Mouse (Mus musculus) liver, embryonic 16.5 days (tissue): ENCODE results near the gene Rhox13. TPM values are rescaled to one million over a fixed set of nuclear protein-coding genes. Genes with fewer than 3 reads are reported as not detected.

ENCODE experiments used
- ATAC-seq: fragments of 200-750 bp; cut with Nextera tagmentation; 2 replicates; pipeline ENCODE4 v1.8.0; 2017; ENCODE audit warnings: low read depth, mild to moderate bottlenecking, moderate number of reproducible peaks, moderate library complexity
- H3K27ac ChIP-seq: fragments of 300-500 bp; sonication (generic); 2 replicates; pipeline ENCODE4 v1.5.1; 2014; ENCODE audit warnings: mild to moderate bottlenecking, low read length
- H3K27me3 ChIP-seq: fragments of 300-500 bp; sonication (generic); 2 replicates; pipeline ENCODE4 v1.6.1; 2014; ENCODE audit warnings: low read depth, low read length, mixed read lengths; ENCODE audit not compliant: control insufficient read depth, insufficient read depth
- H3K36me3 ChIP-seq: fragments of 300-500 bp; sonication (generic); 2 replicates; pipeline ENCODE4 v1.6.1; 2014; ENCODE audit warnings: mild to moderate bottlenecking; ENCODE audit not compliant: control insufficient read depth, insufficient read depth
- H3K4me1 ChIP-seq: fragments of 300-500 bp; sonication (generic); 2 replicates; pipeline ENCODE4 v1.6.1; 2014; ENCODE audit warnings: low read depth, low read length, mixed read lengths; ENCODE audit not compliant: control insufficient read depth
- H3K4me2 ChIP-seq: fragments of 300-500 bp; sonication (generic); 2 replicates; pipeline ENCODE4 v1.6.1; 2014; ENCODE audit warnings: low read depth, low read length, mixed read lengths
- H3K4me3 ChIP-seq: fragments of 300-500 bp; sonication (generic); 2 replicates; pipeline ENCODE4 v1.5.1; 2014; ENCODE audit warnings: low read depth, mild to moderate bottlenecking, low read length
- H3K9ac ChIP-seq: fragments of 300-500 bp; sonication (generic); 2 replicates; pipeline ENCODE4 v1.6.1; 2014; ENCODE audit warnings: low read depth, low read length
- H3K9me3 ChIP-seq: fragments of 300-500 bp; sonication (generic); replicated peaks from 2 replicates; pipeline ENCODE4 v1.6.1; 2016; ENCODE audit warnings: low read length; ENCODE audit not compliant: control insufficient read depth
- WGBS: fragments of 180-500 bp; shearing (Covaris S2); extraction: QIAGEN DNeasy Blood & Tissue Kit; methylation state at CpG from one replicate; pipeline ENCODE4 v1.1.7; 2014; ENCODE audit not compliant: insufficient replicate concordance; 5-methylcytosine and 5-hydroxymethylcytosine counted together
- polyA plus RNA-seq: library from polyadenylated mRNA; unstranded; fragments of >200 nt; fragmentation: Nextera tagmentation; extraction: Ambion mirVana; gene quantifications from 2 replicates; pipeline ENCODE4 v1.2.1, GENCODE M21; 2015

The Rhox13 gene
- polyA plus RNA-seq = not detected in 2 replicates

- no peaks in the 10 kb centered on the region for H3K36me3 ChIP-seq
- H3K4me1 ChIP-seq = no peaks in the 10 kb centered on the region
- WGBS = 82% methylated on average over 20 of the region's 20 CpGs
- H3K9ac ChIP-seq = no peak within 1 kb of the TSS
- no peak for ATAC-seq
- no peak within 1 kb of the TSS for H3K27ac ChIP-seq
- H3K4me2 ChIP-seq = no peak within 1 kb of the TSS
- H3K9me3 ChIP-seq = no peaks in the 10 kb centered on the region
- no peaks in the 10 kb centered on the region for H3K27me3 ChIP-seq
- H3K4me3 ChIP-seq = no peak within 1 kb of the TSS
Measured at GRCm38 (mm10) chrX:38120982-38121381, at the start of gene Rhox13. Rhox13 (plus strand) TSS chrX:38121219.

- H3K9me3 ChIP-seq = no peaks in the 10 kb centered on the region
- H3K4me1 ChIP-seq = no peaks in the 10 kb centered on the region
- no peak overlapping the region for H3K9ac ChIP-seq
- no peaks in the 10 kb centered on the region for H3K27me3 ChIP-seq
- H3K27ac ChIP-seq = no peak overlapping the region
- H3K4me2 ChIP-seq = no peak overlapping the region
- H3K36me3 ChIP-seq = no peaks in the 10 kb centered on the region
- no peak for ATAC-seq
- 12% methylated on average over 12 of the region's 12 CpGs for WGBS
- H3K4me3 ChIP-seq = no peak overlapping the region
Measured at GRCm38 (mm10) chrX:38084226-38084625, 36.8 kb upstream of the Rhox13 start.

DNA sequence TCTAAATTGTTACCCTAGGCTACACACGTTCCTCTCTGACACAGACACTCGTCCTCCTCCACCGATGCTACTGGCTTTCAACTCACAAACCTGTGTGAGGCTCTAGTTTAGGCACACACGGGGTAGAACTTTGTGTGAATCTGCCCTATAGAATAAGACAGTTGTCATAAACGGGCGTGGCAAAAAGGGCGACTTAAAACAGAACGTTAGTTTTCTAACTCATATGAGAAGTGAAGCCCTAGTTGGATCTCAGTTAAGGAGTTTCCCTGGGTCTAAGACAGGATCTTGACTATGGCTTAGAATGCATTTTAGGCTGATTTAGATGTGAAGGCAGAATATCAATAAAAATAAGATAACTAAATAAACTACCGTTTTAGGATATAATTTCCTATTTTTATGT is 36.0 kb upstream of the Rhox13 start, which contains the start of gene Rhox11:
TSS of gene Rhox11 (minus strand) at position 101 of the 400 bp plus-strand sequence.
- no peak within 1 kb of the TSS for H3K27ac ChIP-seq
- no peaks in the 10 kb centered on the region for H3K36me3 ChIP-seq
- no peaks in the 10 kb centered on the region for H3K4me1 ChIP-seq
- no peak within 1 kb of the TSS for H3K4me2 ChIP-seq
- H3K4me3 ChIP-seq = no peak within 1 kb of the TSS
- no peaks in the 10 kb centered on the region for H3K27me3 ChIP-seq
- no peak for ATAC-seq
- no peaks in the 10 kb centered on the region for H3K9me3 ChIP-seq
- H3K9ac ChIP-seq = no peak within 1 kb of the TSS
- 68% methylated on average over 9 of the region's 9 CpGs for WGBS

DNA sequence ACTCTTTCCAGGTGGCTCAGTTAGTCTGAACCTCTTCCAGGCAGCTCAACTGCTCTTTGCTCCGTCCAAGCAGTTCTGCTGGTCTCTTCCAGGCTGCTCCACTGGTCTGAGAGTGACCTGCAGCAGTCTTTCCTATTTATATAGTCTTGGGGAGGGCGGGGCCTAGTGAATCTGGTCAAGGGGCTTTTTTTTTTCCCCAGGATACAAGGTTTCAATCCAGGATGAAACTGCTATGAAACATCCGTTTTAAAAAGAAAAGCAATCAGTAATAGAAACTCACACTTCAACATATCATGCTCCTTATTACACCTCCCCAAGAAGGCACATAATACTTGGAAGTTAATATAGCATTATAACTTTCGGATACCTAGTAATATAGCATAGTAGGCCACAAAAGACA is 10.2 kb upstream of the Rhox13 start, which contains the start of gene Rhox12:
TSS of gene Rhox12 (minus strand) at position 101 of the 400 bp plus-strand sequence.
- ATAC-seq = no peak
- Histone ChIP-seq H3K4me3 (no peak within 1 kb of the TSS), H3K9me3 (no peaks in the 10 kb centered on the region), H3K27me3 (no peaks in the 10 kb centered on the region), H3K36me3 (no peaks in the 10 kb centered on the region), H3K4me2 (no peak within 1 kb of the TSS), H3K9ac (no peak within 1 kb of the TSS), H3K4me1 (no peaks in the 10 kb centered on the region), H3K27ac (no peak within 1 kb of the TSS)
- 45% methylated on average over 4 of the region's 4 CpGs for WGBS

GRCm38 (mm10) chrX:38121478-38121877 is 459 bp downstream of the Rhox13 start:
- H3K27ac ChIP-seq = no peak overlapping the region
- H3K4me2 ChIP-seq = no peak overlapping the region
- H3K36me3 ChIP-seq = no peaks in the 10 kb centered on the region
- no peaks in the 10 kb centered on the region for H3K27me3 ChIP-seq
- H3K9me3 ChIP-seq = no peaks in the 10 kb centered on the region
- H3K4me1 ChIP-seq = no peaks in the 10 kb centered on the region
- no peak for ATAC-seq
- 78% methylated on average over 34 of the region's 34 CpGs for WGBS
- H3K4me3 ChIP-seq = no peak overlapping the region
- H3K9ac ChIP-seq = no peak overlapping the region

DNA sequence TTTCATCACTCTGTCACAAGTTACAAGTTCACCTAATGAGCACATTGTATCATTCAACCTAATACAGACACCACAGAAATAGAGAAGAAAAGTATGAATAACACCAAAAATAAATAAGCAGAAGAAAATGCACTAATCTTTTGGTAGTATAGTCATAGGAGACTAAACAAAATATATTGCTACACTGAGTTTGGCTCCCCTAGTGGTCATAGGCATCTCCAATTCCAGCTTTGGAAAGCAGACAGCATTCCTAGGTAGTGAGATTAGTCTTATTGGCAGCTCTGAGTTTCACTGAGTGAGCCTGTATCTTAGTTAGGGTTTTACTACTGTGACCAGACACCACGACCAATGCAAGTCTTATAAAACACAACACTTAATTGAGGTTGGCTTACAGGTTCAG is 38.1 kb downstream of the Rhox13 start:
- Histone ChIP-seq H3K4me1 (no peaks in the 10 kb centered on the region), H3K27me3 (no peaks in the 10 kb centered on the region), H3K4me2 (no peak overlapping the region), H3K9ac (no peak overlapping the region), H3K27ac (no peak overlapping the region), H3K4me3 (no peak overlapping the region), H3K9me3 (no peaks in the 10 kb centered on the region), H3K36me3 (no peaks in the 10 kb centered on the region)
- no peak for ATAC-seq
- 71% methylated on average over 1 of the region's 1 CpGs for WGBS

DNA sequence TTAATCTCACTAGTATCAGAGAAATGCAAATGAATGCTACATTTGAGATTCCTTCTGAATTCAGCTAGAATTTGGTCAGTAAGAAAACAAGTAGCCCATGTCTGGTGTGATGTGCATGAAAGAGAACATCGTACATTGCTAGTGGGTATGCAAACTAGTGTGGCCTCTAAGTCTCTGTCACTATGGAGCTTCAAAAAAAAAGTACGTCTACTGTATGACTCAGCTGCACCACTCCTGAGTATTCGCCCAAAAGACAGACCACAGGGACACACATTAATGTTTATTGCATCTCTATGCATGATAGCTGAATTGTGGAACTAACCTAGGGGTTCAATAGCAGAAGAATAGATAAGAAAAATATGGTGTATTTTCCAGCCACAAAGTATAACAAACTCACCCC is 44.3 kb downstream of the Rhox13 start:
- ATAC-seq = no peak
- Histone ChIP-seq H3K36me3 (no peaks in the 10 kb centered on the region), H3K9ac (no peak overlapping the region), H3K27ac (no peak overlapping the region), H3K27me3 (no peaks in the 10 kb centered on the region), H3K4me2 (no peak overlapping the region), H3K4me3 (no peak overlapping the region), H3K9me3 (no peaks in the 10 kb centered on the region), H3K4me1 (no peaks in the 10 kb centered on the region)
- 55% methylated on average over 3 of the region's 3 CpGs for WGBS

DNA sequence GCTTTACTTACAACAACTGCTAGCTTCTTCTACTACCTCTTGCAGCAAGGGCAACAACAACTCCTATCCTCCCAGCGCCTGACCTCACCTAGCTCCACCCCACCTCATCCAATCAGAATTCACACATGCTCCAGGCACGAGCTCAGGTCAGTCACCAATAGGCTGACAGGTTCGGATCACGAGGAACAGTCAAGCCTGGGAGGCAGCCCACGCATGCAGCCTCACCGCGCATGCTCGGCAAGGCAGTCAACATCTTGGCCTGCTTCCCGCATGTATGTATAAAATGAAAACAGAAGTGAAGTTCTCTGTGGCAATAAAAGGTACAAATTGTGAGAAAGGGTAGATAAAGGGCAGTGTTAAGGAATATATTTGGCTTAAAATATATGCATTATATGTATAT is 45.0 kb downstream of the Rhox13 start:
- Histone ChIP-seq H3K4me1 (no peaks in the 10 kb centered on the region), H3K9me3 (no peaks in the 10 kb centered on the region), H3K4me2 (no peak overlapping the region), H3K27me3 (no peaks in the 10 kb centered on the region), H3K9ac (no peak overlapping the region), H3K27ac (no peak overlapping the region), H3K4me3 (no peak overlapping the region), H3K36me3 (no peaks in the 10 kb centered on the region)
- no peak for ATAC-seq
- 61% methylated on average over 9 of the region's 9 CpGs for WGBS

GRCm38 (mm10) chrX:38166592-38166991 is 45.6 kb downstream of the Rhox13 start:
- H3K27me3 ChIP-seq = no peaks in the 10 kb centered on the region

More at GRCm38 (mm10) chrX:38166592-38166991, 45.6 kb downstream of the Rhox13 start:
- no peaks in the 10 kb centered on the region for H3K36me3 ChIP-seq
- H3K4me3 ChIP-seq = no peak overlapping the region
- H3K9ac ChIP-seq = no peak overlapping the region
- H3K4me1 ChIP-seq = no peaks in the 10 kb centered on the region
- no peaks in the 10 kb centered on the region for H3K9me3 ChIP-seq
- no peak overlapping the region for H3K27ac ChIP-seq
- H3K4me2 ChIP-seq = no peak overlapping the region
- WGBS = 58% methylated on average over 4 of the region's 4 CpGs
- no peak for ATAC-seq
